Mouse (Mus musculus): ENCODE results near the gene Col19a1. TPM values are rescaled to one million over a fixed set of nuclear protein-coding genes. Genes with fewer than 3 reads are reported as not detected.

Col19a1 gene
- polyA plus RNA-seq, 1 experiment from 2014 or later = 1.4 TPM

DNA sequence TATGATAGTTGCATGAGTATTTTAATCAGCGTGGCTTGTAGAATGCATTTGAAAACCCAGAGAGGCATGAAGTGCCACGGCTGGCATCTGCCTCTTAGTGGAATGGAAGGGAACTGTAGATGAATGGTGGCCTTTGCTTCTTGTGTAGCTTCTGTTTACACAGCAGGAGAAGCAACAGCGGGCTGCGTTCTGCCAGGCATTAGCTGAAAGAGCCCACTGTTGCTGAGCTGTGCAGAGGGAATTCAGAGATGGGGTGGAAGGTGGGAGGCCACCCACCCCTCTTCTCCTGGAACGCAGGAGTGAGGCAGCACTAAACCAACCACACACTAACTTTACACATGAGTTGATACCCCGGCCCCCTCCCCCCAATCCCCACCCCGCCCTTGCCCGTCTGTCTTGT, 356.8 kb downstream of the Col19a1 start:
- no peak for DNase-seq (ENCODE audit: low spot score)

DNA sequence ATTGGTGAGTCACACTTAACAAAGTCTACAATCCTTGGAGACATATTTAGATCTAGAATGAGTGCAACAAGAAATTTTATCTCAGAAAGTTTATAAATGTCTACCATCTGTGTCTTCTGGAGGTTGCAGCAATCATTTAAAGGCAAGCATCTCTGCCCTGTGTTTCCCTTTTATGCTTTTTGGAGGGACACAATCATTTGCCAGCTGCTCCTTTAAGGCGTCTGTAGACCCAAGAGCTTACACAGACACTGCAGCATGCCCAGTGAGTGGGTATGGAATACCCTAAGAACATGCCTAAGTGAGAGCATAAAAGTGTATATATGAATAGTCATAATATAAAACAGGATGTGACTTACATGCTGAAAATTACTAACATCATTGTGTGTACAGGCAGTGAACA, 357.7 kb downstream of the Col19a1 start:
- DNase-seq (ENCODE audit: low spot score) = no peak

DNA sequence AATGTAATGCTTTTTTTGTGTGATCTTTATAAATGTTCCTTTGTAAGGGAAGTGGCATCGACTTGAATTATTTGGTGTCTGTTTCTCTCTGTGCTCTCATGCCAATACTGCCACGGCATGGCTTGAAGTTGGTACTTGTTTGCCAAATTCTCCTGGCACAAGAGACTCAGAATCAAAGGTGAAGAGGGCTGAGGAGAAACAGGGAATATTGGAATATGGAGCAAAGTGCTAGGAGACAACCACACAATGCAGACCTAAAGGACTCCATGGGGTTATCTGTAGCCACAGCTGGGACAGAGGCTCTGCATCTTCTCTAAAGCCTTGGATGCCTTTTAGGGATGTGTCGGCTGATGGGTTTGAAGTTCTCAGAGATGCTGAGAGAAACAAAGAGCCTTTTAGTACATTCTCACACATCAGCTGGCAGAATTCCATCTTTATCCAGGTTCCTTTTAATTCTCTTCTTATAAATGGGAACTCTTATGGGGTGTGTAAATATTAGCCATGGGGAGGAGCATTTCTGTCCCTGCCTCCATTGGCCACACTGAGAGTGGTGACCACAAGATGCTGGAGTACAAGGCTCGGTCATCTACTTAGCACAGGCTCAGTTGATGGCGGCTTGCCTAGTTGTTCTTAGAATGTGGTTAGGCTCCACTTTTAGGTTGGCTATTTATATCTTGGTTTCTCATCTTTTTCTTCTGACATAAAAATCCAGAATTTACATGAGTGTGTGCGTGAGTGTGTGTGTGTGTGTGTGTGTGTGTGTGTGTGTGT, 360.1 kb downstream of the Col19a1 start:
- DNase-seq (ENCODE audit: low spot score) = no peak

- no peak for DNase-seq (ENCODE audit: low spot score)
Measured at GRCm38 (mm10) chr1:24225825-24226526, 361.3 kb downstream of the Col19a1 start.

DNA sequence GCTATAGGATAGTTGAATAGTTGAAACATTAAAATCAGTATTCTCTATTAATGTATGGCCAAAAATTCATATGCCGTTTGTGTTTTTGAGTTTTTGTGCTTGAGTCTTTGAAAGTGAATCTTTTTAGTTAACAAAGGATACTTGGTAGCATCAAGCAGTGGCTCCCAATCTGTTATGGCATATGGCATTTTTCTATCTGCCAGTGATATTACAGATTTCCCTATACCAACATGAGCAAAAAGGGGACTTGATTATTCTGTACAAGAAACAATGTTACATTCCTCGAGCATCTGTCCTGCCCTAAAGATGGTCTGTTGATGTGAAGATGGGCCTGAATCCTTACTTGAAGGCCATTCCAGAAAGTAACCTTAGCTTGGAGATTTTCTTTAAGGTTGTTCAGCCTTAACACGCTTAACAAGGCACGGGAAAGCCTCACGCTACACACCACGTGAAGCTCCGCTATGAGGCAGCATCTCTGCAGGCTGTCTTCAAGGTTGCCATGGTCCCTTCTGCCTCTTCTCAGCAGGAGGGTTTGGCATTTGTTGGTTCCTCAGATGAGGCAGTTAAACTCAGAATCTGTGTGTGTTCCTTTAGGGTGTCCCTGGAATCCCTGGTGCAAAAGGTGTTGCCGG, 364.2 kb downstream of the Col19a1 start:
- no peak for DNase-seq (ENCODE audit: low spot score)

GRCm38 (mm10) chr1:24222231-24222630, 365.0 kb downstream of the Col19a1 start:
- DNase-seq (ENCODE audit: low spot score) = no peak

- DNase-seq (ENCODE audit: low spot score) = no peak
Measured at GRCm38 (mm10) chr1:24219041-24219440, 368.2 kb downstream of the Col19a1 start.

Other genes with a start within 250 kb of the Col19a1 start
- gene Lmbrd1, start 91.2 kb upstream of the Col19a1 start, polyA plus RNA-seq (2015; fragmentation: Nextera tagmentation; extraction: Ambion mirVana) = 40.3 and 42.3 TPM in 2 replicates

Measured in thymus, postnatal 0 days (tissue).